Mouse (Mus musculus): ENCODE data around the gene Vmo1.

Gene Vmo1

DNA sequence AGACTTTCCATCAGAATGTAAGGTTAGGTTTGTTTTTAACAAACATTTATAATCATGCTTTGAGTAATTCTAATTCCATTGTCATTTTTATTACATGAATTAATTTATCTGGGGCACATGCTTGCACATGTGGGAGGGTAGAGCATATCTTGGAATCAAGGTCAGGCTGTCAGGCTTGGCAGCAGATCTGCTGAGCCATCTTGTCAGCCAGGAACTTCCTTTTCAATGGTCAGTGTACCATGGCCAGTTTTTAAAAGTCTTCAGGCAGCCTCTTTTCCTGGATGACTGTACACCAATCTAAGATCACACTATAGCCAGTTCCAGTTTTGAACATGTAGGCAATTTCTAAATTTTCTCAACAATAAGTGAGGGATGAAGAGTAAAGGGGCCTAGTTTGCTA, 41.7 kb downstream of the Vmo1 start:
- no peak for DNase-seq (ENCODE audit: extremely low read depth, low read depth, low spot score)

DNA sequence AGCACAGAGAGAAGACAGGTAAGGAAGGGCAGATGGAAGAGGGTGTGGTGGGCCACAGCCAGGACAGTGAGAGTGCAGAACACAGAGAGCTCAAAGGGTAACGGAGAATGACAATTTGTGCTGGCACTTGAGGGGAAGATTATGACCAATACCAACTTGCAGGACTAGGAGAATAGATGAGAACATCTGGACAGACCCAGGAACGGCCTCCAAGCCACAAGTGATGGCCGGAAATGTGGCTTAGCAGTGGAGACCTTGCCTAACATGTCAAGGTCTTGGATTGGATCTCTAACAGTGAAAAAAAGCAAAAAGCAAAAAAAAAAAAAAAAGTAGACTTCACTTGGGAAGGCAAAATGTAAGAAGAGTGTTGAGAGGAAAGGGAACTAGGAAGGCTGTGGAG, 44.7 kb downstream of the Vmo1 start:
- DNase-seq (ENCODE audit: extremely low read depth, low read depth, low spot score), result no peak

DNA sequence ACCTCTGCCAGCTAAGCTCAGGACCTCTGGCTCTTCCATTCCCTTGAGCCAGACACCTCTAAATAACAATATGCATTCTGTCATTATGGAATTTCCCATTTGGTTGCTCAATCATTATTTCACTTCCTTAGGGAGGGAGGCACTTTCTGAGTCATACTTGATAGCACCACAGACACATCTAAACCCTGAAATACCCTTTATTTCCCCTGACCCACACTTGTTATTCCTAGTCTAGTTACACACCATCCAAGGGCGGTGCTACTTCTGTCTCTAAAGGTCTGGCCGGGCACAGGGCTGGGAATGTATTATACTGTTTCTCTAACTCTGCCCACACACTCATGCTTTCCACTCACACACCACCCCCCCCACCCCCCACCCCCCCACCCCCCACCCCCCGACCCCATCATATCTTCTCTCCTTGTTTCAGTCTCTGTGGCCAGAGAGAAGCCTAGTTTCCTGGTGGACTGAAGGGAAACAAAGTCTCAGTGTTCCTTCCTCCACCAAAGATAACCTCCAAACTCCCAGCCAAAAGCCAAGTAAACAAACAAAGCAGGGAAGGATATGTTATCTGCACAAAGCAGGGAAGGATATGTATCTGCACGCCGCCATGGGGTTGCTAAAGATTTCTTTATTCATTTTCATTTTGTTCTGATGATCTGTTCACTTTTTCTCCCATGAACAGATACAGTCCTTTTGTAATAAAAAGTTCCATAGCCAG, 46.4 kb downstream of the Vmo1 start:
- DNase-seq (ENCODE audit: extremely low read depth, low read depth, low spot score), result no peak

DNA sequence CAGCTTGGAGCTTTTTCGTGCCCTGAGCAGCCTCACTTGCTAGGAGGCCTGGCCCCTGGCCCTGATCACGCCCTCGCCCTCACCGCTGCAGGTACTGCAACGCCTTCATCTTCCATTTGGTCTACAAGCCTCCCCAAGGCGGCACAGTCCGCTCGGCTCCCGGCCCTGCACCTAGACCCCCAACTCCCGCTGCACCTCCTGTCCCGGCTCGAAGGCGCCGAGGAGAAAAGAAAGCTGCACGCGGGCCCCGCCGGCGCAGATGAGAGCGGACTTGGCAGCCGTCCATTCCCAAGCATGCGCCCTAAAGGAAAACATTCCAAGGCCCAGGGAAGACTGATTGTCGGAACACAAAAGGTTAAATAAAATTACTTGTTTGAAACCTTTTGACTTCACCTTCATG, 48.6 kb downstream of the Vmo1 start:
- DNase-seq (ENCODE audit: extremely low read depth, low read depth, low spot score), result no peak

DNA sequence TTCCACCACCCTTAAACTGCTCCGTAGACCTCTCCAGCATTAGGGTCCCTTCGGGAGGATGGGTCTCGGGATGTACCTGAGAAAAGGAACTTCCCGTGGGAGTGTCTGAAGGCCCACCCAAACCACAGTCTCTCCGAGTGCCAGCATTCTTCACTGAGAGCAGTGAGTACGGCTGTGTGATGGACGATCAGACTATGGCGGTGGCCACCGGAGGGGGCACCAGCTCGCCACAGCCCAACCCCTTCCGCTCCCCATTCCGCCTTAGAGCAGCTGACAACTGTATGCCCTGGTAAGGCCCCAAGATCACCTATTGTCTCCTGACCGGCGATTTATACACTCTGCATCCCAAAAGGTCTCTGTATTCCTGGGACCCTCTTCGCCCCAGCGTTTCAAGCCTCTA, 49.2 kb downstream of the Vmo1 start:
- DNase-seq (ENCODE audit: extremely low read depth, low read depth, low spot score), result no peak

DNA sequence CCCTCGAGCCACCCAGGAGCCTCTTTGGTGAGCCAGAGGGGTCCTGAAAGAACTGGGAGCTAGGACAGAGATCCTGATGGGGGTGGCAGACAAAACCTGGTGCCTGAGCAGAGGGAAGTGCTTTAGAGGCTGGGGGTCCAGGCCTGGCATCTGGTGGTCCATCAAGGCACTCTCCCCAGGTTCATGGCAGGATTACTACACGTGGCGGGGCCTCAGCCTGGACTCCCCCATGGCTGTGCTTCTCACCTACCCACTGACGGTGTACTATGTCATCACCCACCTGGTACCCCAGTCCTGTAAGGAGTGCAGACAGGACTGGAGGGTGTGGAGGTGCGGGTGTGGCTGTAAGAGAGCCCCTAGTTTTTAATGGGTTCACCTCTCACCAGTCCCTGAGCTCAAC, 50.4 kb downstream of the Vmo1 start:
- no peak for DNase-seq (ENCODE audit: extremely low read depth, low read depth, low spot score)

Data from fat pad, adult 2 months (tissue).